Mouse (Mus musculus) cerebellum, adult 2 months (tissue): ENCODE measurements around the gene Ltbp1. TPM values are rescaled to one million over a fixed set of nuclear protein-coding genes. Genes with fewer than 3 reads are reported as not detected.

Experiments
- DNase-seq, 2 experiments: peaks; one replicate each; pipeline ENCODE4 v3.0.0; 2021
- H3K27ac ChIP-seq: fragments of 200-500 bp; 2 replicates; pipeline ENCODE4 v1.5.1; 2012; ENCODE audit warnings: low read length, control low read depth, inconsistent platforms; ENCODE audit not compliant: insufficient read depth
- H3K27me3 ChIP-seq: fragments of 200-500 bp; 2 replicates; pipeline ENCODE4 v1.6.1; 2012; ENCODE audit warnings: inconsistent platforms, mild to moderate bottlenecking, low read length, moderate library complexity; ENCODE audit not compliant: control insufficient read depth, insufficient read depth
- H3K4me1 ChIP-seq: fragments of 200-500 bp; 2 replicates; pipeline ENCODE4 v1.6.1; 2011; ENCODE audit warnings: low read length; ENCODE audit not compliant: control insufficient read depth, insufficient read depth
- H3K4me3 ChIP-seq: fragments of 200-500 bp; replicated peaks from 2 replicates; pipeline ENCODE3; 2011; ENCODE audit warnings: mild to moderate bottlenecking, low read depth, low read length, control low read depth; ENCODE audit not compliant: insufficient read depth
- CTCF ChIP-seq: fragments of 200-500 bp; IDR thresholded peaks from 2 replicates; pipeline ENCODE4 v1.5.1; 2011; ENCODE audit warnings: low read depth, mild to moderate bottlenecking, control low read depth, low read length, moderate library complexity, borderline replicate concordance; ENCODE audit not compliant: insufficient read depth
- POLR2A ChIP-seq: fragments of 200-500 bp; IDR thresholded peaks from 2 replicates; pipeline ENCODE4 v1.6.1; 2011; ENCODE audit warnings: low read length, control low read depth, borderline replicate concordance; ENCODE audit not compliant: insufficient read depth
- WGBS: fragments of 180-500 bp; shearing (Covaris S2); methylation state at CpG from one replicate; pipeline ENCODE4 v1.1.7; 2018; 5-methylcytosine and 5-hydroxymethylcytosine counted together
- polyA plus RNA-seq: library from polyadenylated mRNA; depleted of rRNA; stranded (reverse); fragments of >200 nt; gene quantifications from 2 replicates; pipeline ENCODE4 v1.2.3, GENCODE M21; 2012

Ltbp1 gene
- polyA plus RNA-seq, 1 experiment, result 1.8 TPM

GRCm38 (mm10) chr17:75307070-75308011 is 302.0 kb downstream of the Ltbp1 start:
- 46% methylated on average over 18 of the region's 18 CpGs for WGBS
- H3K27me3 ChIP-seq, result no peaks in the 10 kb centered on the region
- DNase-seq, result no peak
- no peaks in the 10 kb centered on the region for H3K4me1 ChIP-seq
- H3K27ac ChIP-seq, result no peak overlapping the region
- TF ChIP-seq CTCF (no peak), POLR2A (no peak)
- no peak overlapping the region for H3K4me3 ChIP-seq

- no peak overlapping the region for H3K4me3 ChIP-seq
- no peak for TF ChIP-seq CTCF
- TF ChIP-seq POLR2A, result no peak
- WGBS, result 61% methylated on average over 4 of the region's 4 CpGs
- DNase-seq, result no peak
- no peaks in the 10 kb centered on the region for H3K27me3 ChIP-seq
- no peak overlapping the region for H3K27ac ChIP-seq
- no peaks in the 10 kb centered on the region for H3K4me1 ChIP-seq
Observed at GRCm38 (mm10) chr17:75317106-75317505, 311.7 kb downstream of the Ltbp1 start.

GRCm38 (mm10) chr17:75323229-75323628 is 317.9 kb downstream of the Ltbp1 start:
- 90% methylated on average over 5 of the region's 5 CpGs for WGBS
- TF ChIP-seq POLR2A (no peak), CTCF (no peak)
- no peaks in the 10 kb centered on the region for H3K4me1 ChIP-seq
- no peak overlapping the region for H3K27ac ChIP-seq
- H3K27me3 ChIP-seq, result no peaks in the 10 kb centered on the region
- H3K4me3 ChIP-seq, result no peak overlapping the region
- no peak for DNase-seq

DNA sequence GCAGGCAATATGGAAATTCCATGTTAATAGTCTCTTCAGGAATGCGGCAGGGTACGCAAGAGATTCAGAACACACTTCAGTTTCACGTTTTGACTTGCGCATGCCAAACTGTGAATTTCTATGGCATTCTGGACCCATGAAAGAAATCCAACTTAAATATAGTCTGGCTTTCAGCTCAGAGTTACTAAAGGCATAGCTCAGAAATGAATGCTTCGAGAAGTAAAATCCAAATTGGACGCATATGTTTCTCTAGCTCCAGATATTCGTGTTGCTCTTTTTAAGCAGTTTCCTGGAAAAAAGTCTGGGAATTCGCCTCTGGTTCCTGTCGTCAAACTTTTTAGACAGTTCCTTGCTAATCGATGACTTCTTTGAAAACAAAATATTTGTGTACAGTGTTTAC is 318.4 kb downstream of the Ltbp1 start:
- no peak for TF ChIP-seq CTCF
- TF ChIP-seq POLR2A, result no peak
- no peaks in the 10 kb centered on the region for H3K4me1 ChIP-seq
- no peaks in the 10 kb centered on the region for H3K27me3 ChIP-seq
- no peak for DNase-seq
- no peak overlapping the region for H3K4me3 ChIP-seq
- H3K27ac ChIP-seq, result no peak overlapping the region
- 90% methylated on average over 10 of the region's 10 CpGs for WGBS

- WGBS, result 70% methylated on average over 10 of the region's 10 CpGs
- Histone ChIP-seq H3K4me1 (no peaks in the 10 kb centered on the region), H3K27me3 (no peaks in the 10 kb centered on the region), H3K4me3 (no peak overlapping the region), H3K27ac (no peak overlapping the region)
- no peak for DNase-seq
- TF ChIP-seq POLR2A, result no peak
- TF ChIP-seq CTCF, result no peak
Observed at GRCm38 (mm10) chr17:75328102-75328639, 322.8 kb downstream of the Ltbp1 start.

DNA sequence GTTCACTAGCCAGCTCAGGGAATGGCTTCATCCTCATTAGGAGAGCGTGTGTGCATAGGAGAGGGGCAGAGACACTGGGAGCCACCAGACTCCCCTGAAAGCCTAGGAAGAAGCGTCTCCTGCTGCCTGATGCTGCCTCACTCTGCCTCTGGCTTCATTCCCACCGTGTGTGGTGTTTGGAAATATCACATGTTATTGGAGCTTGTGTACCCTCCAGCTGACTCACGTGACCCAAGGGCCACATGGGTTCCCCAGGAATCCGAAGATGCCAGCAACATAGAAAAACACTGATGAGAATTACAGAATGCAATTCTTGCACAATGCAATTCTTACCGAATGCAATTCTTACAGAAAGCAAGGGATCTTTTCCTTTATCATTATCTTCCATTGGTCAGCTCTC is 325.0 kb downstream of the Ltbp1 start:
- H3K4me3 ChIP-seq, result no peak overlapping the region
- no peak for DNase-seq
- no peaks in the 10 kb centered on the region for H3K27me3 ChIP-seq
- H3K4me1 ChIP-seq, result no peaks in the 10 kb centered on the region
- H3K27ac ChIP-seq, result no peak overlapping the region
- WGBS, result 65% methylated on average over 6 of the region's 6 CpGs
- TF ChIP-seq POLR2A, result no peak
- no peak for TF ChIP-seq CTCF

- no peak for DNase-seq
- no peak overlapping the region for H3K4me3 ChIP-seq
- TF ChIP-seq CTCF, result no peak
- no peak for TF ChIP-seq POLR2A
- H3K4me1 ChIP-seq, result no peaks in the 10 kb centered on the region
- H3K27ac ChIP-seq, result no peak overlapping the region
- 74% methylated on average over 6 of the region's 6 CpGs for WGBS
- H3K27me3 ChIP-seq, result no peaks in the 10 kb centered on the region
Observed at GRCm38 (mm10) chr17:75331421-75331951, 326.1 kb downstream of the Ltbp1 start.
